Mouse (Mus musculus): ENCODE measurements around the gene Med4. TPM values are rescaled to one million over a fixed set of nuclear protein-coding genes. Genes with fewer than 3 reads are reported as not detected.

The Med4 gene
- polyA plus RNA-seq, 1 experiment from 2014 or later, result 96.3 TPM

Other genes with a start within 250 kb of the Med4 start
- gene Rb1, start 184.2 kb upstream of the Med4 start, polyA plus RNA-seq (2014; fragmentation: Nextera tagmentation; extraction: Ambion mirVana), result 37.8 and 43.0 TPM in 2 replicates
- 379 and 387 TPM in 2 replicates for gene Itm2b, start 124.7 kb upstream of the Med4 start, polyA plus RNA-seq (2014; fragmentation: Nextera tagmentation; extraction: Ambion mirVana)
- gene Sucla2, start 15.3 kb downstream of the Med4 start, polyA plus RNA-seq (2014; fragmentation: Nextera tagmentation; extraction: Ambion mirVana), result 120 and 125 TPM in 2 replicates
- gene Nudt15, start 38.2 kb downstream of the Med4 start, polyA plus RNA-seq (2014; fragmentation: Nextera tagmentation; extraction: Ambion mirVana), result 10.2 and 11.3 TPM in 2 replicates
- not detected in 2 replicates for gene Gm21750, start 151.2 kb downstream of the Med4 start, polyA plus RNA-seq (2014; fragmentation: Nextera tagmentation; extraction: Ambion mirVana)